Mouse (Mus musculus) thymus, adult 2 months (tissue): ENCODE data around the gene Npm3.

Experiments
- CTCF ChIP-seq: fragments of 200-500 bp; IDR thresholded peaks from 2 replicates; pipeline ENCODE4 v1.5.1; 2012; ENCODE audit warnings: mild to moderate bottlenecking, control low read depth, low read length, moderate library complexity, borderline replicate concordance; ENCODE audit not compliant: control insufficient read depth, poor library complexity, insufficient read depth; ENCODE audit errors: extremely low read depth
- POLR2A ChIP-seq: fragments of 200-500 bp; IDR thresholded peaks from 2 replicates; pipeline ENCODE4 v1.6.1; 2012; ENCODE audit warnings: mild to moderate bottlenecking, low read length, control low read depth, moderate library complexity; ENCODE audit not compliant: control insufficient read depth, poor library complexity, insufficient read depth; ENCODE audit errors: extremely low read depth

GRCm38 (mm10) chr19:45792404-45792803 is 43.0 kb upstream of the Npm3 start:
- TF ChIP-seq CTCF = no peak
- TF ChIP-seq POLR2A = no peak
